Mouse (Mus musculus) left cerebral cortex, postnatal 4 days (tissue): ENCODE data around the gene 4921536K21Rik. TPM values are rescaled to one million over a fixed set of nuclear protein-coding genes. Genes with fewer than 3 reads are reported as not detected.

Source experiments
- DNase-seq: peaks from one replicate; pipeline ENCODE4 v3.0.0-alpha.2; 2022
- intact Hi-C: fragments of 180-260 bp; cut with DNase I; formaldehyde crosslinking; loops from one replicate; pipeline ENCODE4 v1.15.1; 2025
- total RNA-seq, 2 experiments: library from RNA; stranded (reverse); gene quantifications; 2 replicates each; pipeline ENCODE4 v1.2.3; 2021

Gene 4921536K21Rik
- 1 to 10 TPM in 1 of 2 experiments, under 1 TPM in 1; 0.93 to 1.3 TPM for total RNA-seq

GRCm38 (mm10) chr11:3894406-3895281 is at the start of gene 4921536K21Rik, which contains the start of gene Dusp18:
Gene 4921536K21Rik (minus strand): TSS chr11:3895098.
Gene Dusp18 (plus strand): TSS chr11:3895240.
- intact Hi-C loops, result no loop called here
- DNase-seq, result peak; percentile 96

GRCm38 (mm10) chr11:3941371-3941770 is 46.5 kb upstream of the 4921536K21Rik start:
- no peak for DNase-seq
- intact Hi-C loops, result no loop called here

- intact Hi-C loops, result no loop called here
These were observed 42.5 kb upstream of the 4921536K21Rik start for GRCm38 (mm10) chr11:3937321-3937874.

GRCm38 (mm10) chr11:3936318-3936717 is 41.4 kb upstream of the 4921536K21Rik start:
- intact Hi-C loops, result no loop called here
- no peak for DNase-seq

More at GRCm38 (mm10) chr11:3937321-3937874, 42.5 kb upstream of the 4921536K21Rik start:
- no peak for DNase-seq

GRCm38 (mm10) chr11:3935135-3935534 is 40.2 kb upstream of the 4921536K21Rik start:
- intact Hi-C loops, result no loop called here
- DNase-seq, result no peak

GRCm38 (mm10) chr11:3933756-3934285 is 38.9 kb upstream of the 4921536K21Rik start:
- intact Hi-C loops, result no loop called here

GRCm38 (mm10) chr11:3931511-3932211 is 36.8 kb upstream of the 4921536K21Rik start, which contains the start of gene Tcn2:
Gene Tcn2 (minus strand): TSS chr11:3932159.
- peak; percentile 83 for DNase-seq
- intact Hi-C loops, result no loop called here

More at GRCm38 (mm10) chr11:3933756-3934285, 38.9 kb upstream of the 4921536K21Rik start:
- DNase-seq, result no peak

- intact Hi-C loops, result no loop called here
- DNase-seq, result no peak
These were observed 36.0 kb upstream of the 4921536K21Rik start for GRCm38 (mm10) chr11:3930931-3931330.

GRCm38 (mm10) chr11:3930019-3930418 is 35.1 kb upstream of the 4921536K21Rik start:
- intact Hi-C loops, result no loop called here

GRCm38 (mm10) chr11:3925916-3926315 is 31.0 kb upstream of the 4921536K21Rik start:
- intact Hi-C loops, result no loop called here

More at GRCm38 (mm10) chr11:3930019-3930418, 35.1 kb upstream of the 4921536K21Rik start:
- no peak for DNase-seq

GRCm38 (mm10) chr11:3922731-3923130 is 27.8 kb upstream of the 4921536K21Rik start:
- DNase-seq, result no peak
- intact Hi-C loops, result no loop called here

More at GRCm38 (mm10) chr11:3925916-3926315, 31.0 kb upstream of the 4921536K21Rik start:
- DNase-seq, result no peak

GRCm38 (mm10) chr11:3922115-3922514 is 27.2 kb upstream of the 4921536K21Rik start:
- intact Hi-C loops, result no loop called here
- no peak for DNase-seq

- DNase-seq, result peak; percentile 53
- intact Hi-C loops, result no loop called here
These were observed 26.5 kb upstream of the 4921536K21Rik start for GRCm38 (mm10) chr11:3921281-3921850.

- DNase-seq, result no peak
- intact Hi-C loops, result no loop called here
These were observed 25.6 kb upstream of the 4921536K21Rik start for GRCm38 (mm10) chr11:3920476-3920875.

GRCm38 (mm10) chr11:3918738-3919137 is 23.8 kb upstream of the 4921536K21Rik start:
- intact Hi-C loops, result loop anchor here (10.0 kb wide), 2 partner anchors 214 to 384 kb away; no protein-coding TSS in a partner anchor

GRCm38 (mm10) chr11:3914109-3914840 is 19.4 kb upstream of the 4921536K21Rik start, which contains the start of gene Slc35e4:
Gene Slc35e4 (minus strand): TSS chr11:3914664.
- peak; percentile 87 for DNase-seq
- intact Hi-C loops, result loop anchor here (5.0 to 10.0 kb wide), 3 partner anchors 107 to 379 kb away; no protein-coding TSS in a partner anchor

More at GRCm38 (mm10) chr11:3918738-3919137, 23.8 kb upstream of the 4921536K21Rik start:
- peak; percentile 60 for DNase-seq

- peak; percentile 93 for DNase-seq
- intact Hi-C loops, result loop anchor here (5.0 to 10.0 kb wide), 3 partner anchors 106 to 379 kb away; no protein-coding TSS in a partner anchor
These were observed 18.6 kb upstream of the 4921536K21Rik start for GRCm38 (mm10) chr11:3913316-3914108.

GRCm38 (mm10) chr11:3912875-3913271 is 18.0 kb upstream of the 4921536K21Rik start:
- intact Hi-C loops, result loop anchor here (5.0 to 10.0 kb wide), 3 partner anchors 106 to 378 kb away; no protein-coding TSS in a partner anchor

More at GRCm38 (mm10) chr11:3912875-3913271, 18.0 kb upstream of the 4921536K21Rik start:
- DNase-seq, result peak; percentile 45
